Mouse (Mus musculus) spleen, adult 2 months (tissue): ENCODE results near the gene Cd207. TPM values are rescaled to one million over a fixed set of nuclear protein-coding genes. Genes with fewer than 3 reads are reported as not detected.

Experiments
- DNase-seq, 2 experiments: peaks; one replicate each; pipeline versions ENCODE4 v3.0.0 to v3.0.0-alpha.2; 2012 to 2021; ENCODE audit warnings: low spot score in 2 of 2, low read depth in 1 of 2
- H3K27ac ChIP-seq: fragments of 200-500 bp; 2 replicates; pipeline ENCODE4 v1.5.1; 2012; ENCODE audit warnings: low read length, inconsistent platforms; ENCODE audit not compliant: insufficient read depth
- H3K27me3 ChIP-seq: fragments of 200-500 bp; 2 replicates; pipeline ENCODE4 v1.6.1; 2012; ENCODE audit warnings: mild to moderate bottlenecking, moderate library complexity, low read length, inconsistent platforms; ENCODE audit not compliant: control insufficient read depth, insufficient read depth
- H3K36me3 ChIP-seq: fragments of 200-500 bp; 2 replicates; pipeline ENCODE4 v1.6.1; 2012; ENCODE audit warnings: mild to moderate bottlenecking, low read length, inconsistent platforms; ENCODE audit not compliant: control insufficient read depth, insufficient read depth
- H3K4me1 ChIP-seq: fragments of 200-500 bp; 2 replicates; pipeline ENCODE4 v1.6.1; 2011; ENCODE audit warnings: inconsistent platforms; ENCODE audit not compliant: control insufficient read depth, insufficient read depth, insufficient read length
- H3K4me3 ChIP-seq: fragments of 200-500 bp; 2 replicates; pipeline ENCODE4 v1.5.1; 2011; ENCODE audit warnings: mild to moderate bottlenecking, inconsistent platforms; ENCODE audit not compliant: insufficient read depth, insufficient read length; ENCODE audit errors: extremely low read depth
- CTCF ChIP-seq: fragments of 200-500 bp; IDR thresholded peaks from 2 replicates; pipeline ENCODE4 v1.5.1; 2011; ENCODE audit warnings: mild to moderate bottlenecking, inconsistent platforms; ENCODE audit not compliant: insufficient read depth, insufficient read length, insufficient replicate concordance; ENCODE audit errors: extremely low read depth
- POLR2A ChIP-seq: fragments of 200-500 bp; IDR thresholded peaks from 2 replicates; pipeline ENCODE4 v1.6.1; 2011; ENCODE audit warnings: low read depth, low read length, inconsistent platforms
- WGBS: fragments of 180-500 bp; shearing (Covaris S2); methylation state at CpG from one replicate; pipeline ENCODE4 v1.1.7; 2018; 5-methylcytosine and 5-hydroxymethylcytosine counted together
- polyA plus RNA-seq: library from polyadenylated mRNA; depleted of rRNA; stranded (reverse); fragments of >200 nt; gene quantifications from 2 replicates; pipeline ENCODE4 v1.2.3, GENCODE M21; 2012

The Cd207 gene
- polyA plus RNA-seq, 1 experiment: 3.4 TPM

- WGBS: 19% methylated on average over 1 of the region's 1 CpGs
- TF ChIP-seq CTCF: no peak
- no peak for TF ChIP-seq POLR2A
- Histone ChIP-seq H3K27me3 (peaks cover 17% of the 10 kb centered on the region), H3K36me3 (no peaks in the 10 kb centered on the region), H3K4me3 (no peak overlapping the region), H3K27ac (no peak overlapping the region), H3K4me1 (no peaks in the 10 kb centered on the region)
- no peak for DNase-seq
Observed at GRCm38 (mm10) chr6:83704294-83704693, 26.6 kb upstream of the Cd207 start.

- Histone ChIP-seq H3K4me1 (no peaks in the 10 kb centered on the region), H3K36me3 (no peaks in the 10 kb centered on the region), H3K4me3 (no peak overlapping the region), H3K27me3 (peaks cover 20% of the 10 kb centered on the region), H3K27ac (no peak overlapping the region)
- TF ChIP-seq POLR2A (no peak), CTCF (no peak)
- no peak for DNase-seq
- 4% methylated on average over 10 of the region's 10 CpGs for WGBS
Observed at GRCm38 (mm10) chr6:83703722-83704078, 26.0 kb upstream of the Cd207 start.

- Histone ChIP-seq H3K27me3 (peaks cover 20% of the 10 kb centered on the region), H3K4me3 (no peak overlapping the region), H3K4me1 (no peaks in the 10 kb centered on the region), H3K27ac (no peak overlapping the region), H3K36me3 (no peaks in the 10 kb centered on the region)
- no peak for DNase-seq
- TF ChIP-seq CTCF: no peak
- TF ChIP-seq POLR2A: no peak
- 5% methylated on average over 27 of the region's 27 CpGs for WGBS
Observed at GRCm38 (mm10) chr6:83703000-83703721, 25.5 kb upstream of the Cd207 start.

GRCm38 (mm10) chr6:83702146-83702999 lies 24.7 kb upstream of the Cd207 start:
- Histone ChIP-seq H3K27ac (no peak overlapping the region), H3K4me1 (no peaks in the 10 kb centered on the region), H3K36me3 (no peaks in the 10 kb centered on the region), H3K27me3 (peaks cover 22% of the 10 kb centered on the region), H3K4me3 (no peak overlapping the region)
- no peak for TF ChIP-seq POLR2A
- no peak for TF ChIP-seq CTCF
- WGBS: 4% methylated on average over 53 of the region's 53 CpGs
- DNase-seq: no peak

GRCm38 (mm10) chr6:83701001-83701400 lies 23.3 kb upstream of the Cd207 start:
- no peak for DNase-seq
- Histone ChIP-seq H3K4me1 (no peaks in the 10 kb centered on the region), H3K27ac (no peak overlapping the region), H3K4me3 (no peak overlapping the region), H3K36me3 (no peaks in the 10 kb centered on the region), H3K27me3 (peaks cover 22% of the 10 kb centered on the region)
- WGBS: 5% methylated on average over 11 of the region's 11 CpGs
- no peak for TF ChIP-seq POLR2A

GRCm38 (mm10) chr6:83699971-83700370 lies 22.3 kb upstream of the Cd207 start:
- peaks cover 22% of the 10 kb centered on the region for H3K27me3 ChIP-seq
- WGBS: 8% methylated on average over 5 of the region's 5 CpGs

GRCm38 (mm10) chr6:83697932-83698331 lies 20.3 kb upstream of the Cd207 start:
- Histone ChIP-seq H3K4me3 (no peak overlapping the region), H3K4me1 (no peaks in the 10 kb centered on the region), H3K36me3 (no peaks in the 10 kb centered on the region), H3K27ac (no peak overlapping the region), H3K27me3 (peaks cover 16% of the 10 kb centered on the region)
- WGBS: 11% methylated on average over 8 of the region's 8 CpGs
- DNase-seq: no peak
- no peak for TF ChIP-seq CTCF
- no peak for TF ChIP-seq POLR2A

More at GRCm38 (mm10) chr6:83699971-83700370, 22.3 kb upstream of the Cd207 start:
- H3K36me3 ChIP-seq: no peaks in the 10 kb centered on the region
- DNase-seq: no peak
- no peak overlapping the region for H3K27ac ChIP-seq
- no peaks in the 10 kb centered on the region for H3K4me1 ChIP-seq
- no peak overlapping the region for H3K4me3 ChIP-seq
- TF ChIP-seq CTCF (no peak), POLR2A (no peak)
